Mouse (Mus musculus) erythroblast, embryonic 14.5 days (primary cell): ENCODE results near the gene Fam98c.

Experiments
- GATA1 ChIP-seq: IDR thresholded peaks from 2 replicates; pipeline ENCODE4 v1.6.1; 2012; ENCODE audit warnings: low read length, inconsistent platforms, mixed read lengths
- TAL1 ChIP-seq: IDR thresholded peaks from 3 replicates; pipeline ENCODE4 v1.6.1; 2012; ENCODE audit warnings: low read length, inconsistent platforms, mixed read lengths

GRCm38 (mm10) chr7:29169231-29170065 is 13.4 kb upstream of the Fam98c start:
- TF ChIP-seq TAL1 (no peak), GATA1 (no peak)
